Mouse (Mus musculus) midbrain, embryonic 12.5 days (tissue): Measurements from ENCODE around the gene Mmel1. TPM values are rescaled to one million over a fixed set of nuclear protein-coding genes. Genes with fewer than 3 reads are reported as not detected.
A peak's percentile ranks its signal among the peaks of the same experiment; 100 is the strongest.

Experiments
- ATAC-seq: fragments of 200-750 bp; cut with Nextera tagmentation; 2 replicates; pipeline ENCODE4 v1.8.0; 2017; ENCODE audit warnings: low read depth, moderate TSS enrichment, moderate library complexity; ENCODE audit not compliant: low FRiP score
- H3K27ac ChIP-seq: fragments of 300-500 bp; sonication (generic); replicated peaks from 2 replicates; pipeline ENCODE4 v1.5.1; 2016; ENCODE audit warnings: mild to moderate bottlenecking
- H3K27me3 ChIP-seq: fragments of 300-500 bp; sonication (generic); 2 replicates; pipeline ENCODE4 v1.6.1; 2016; ENCODE audit warnings: mild to moderate bottlenecking
- H3K36me3 ChIP-seq: fragments of 300-500 bp; sonication (generic); 2 replicates; pipeline ENCODE4 v1.6.1; 2016
- H3K4me1 ChIP-seq: fragments of 300-500 bp; sonication (generic); 2 replicates; pipeline ENCODE4 v1.6.1; 2016
- H3K4me2 ChIP-seq: fragments of 300-500 bp; sonication (generic); replicated peaks from 2 replicates; pipeline ENCODE4 v1.6.1; 2016; ENCODE audit warnings: mild to moderate bottlenecking, moderate library complexity
- H3K4me3 ChIP-seq: fragments of 300-500 bp; sonication (generic); 2 replicates; pipeline ENCODE4 v1.5.1; 2016; ENCODE audit warnings: mild to moderate bottlenecking
- H3K9ac ChIP-seq: fragments of 300-500 bp; sonication (generic); replicated peaks from 2 replicates; pipeline ENCODE4 v1.6.1; 2016; ENCODE audit warnings: mild to moderate bottlenecking, moderate library complexity
- H3K9me3 ChIP-seq: fragments of 300-500 bp; sonication (generic); 2 replicates; pipeline ENCODE4 v1.6.1; 2016; ENCODE audit warnings: mild to moderate bottlenecking
- WGBS: fragments of 180-500 bp; shearing (Covaris S2); methylation state at CpG from one replicate; pipeline ENCODE4 v1.1.7; 2016; 5-methylcytosine and 5-hydroxymethylcytosine counted together
- polyA plus RNA-seq: library from polyadenylated mRNA; unstranded; fragments of >200 nt; fragmentation: Nextera tagmentation; extraction: Ambion mirVana; gene quantifications from 2 replicates; pipeline ENCODE4 v1.2.1, GENCODE M21; 2016

The Mmel1 gene
- polyA plus RNA-seq, 1 experiment from 2014 or later, result 0.19 TPM

DNA sequence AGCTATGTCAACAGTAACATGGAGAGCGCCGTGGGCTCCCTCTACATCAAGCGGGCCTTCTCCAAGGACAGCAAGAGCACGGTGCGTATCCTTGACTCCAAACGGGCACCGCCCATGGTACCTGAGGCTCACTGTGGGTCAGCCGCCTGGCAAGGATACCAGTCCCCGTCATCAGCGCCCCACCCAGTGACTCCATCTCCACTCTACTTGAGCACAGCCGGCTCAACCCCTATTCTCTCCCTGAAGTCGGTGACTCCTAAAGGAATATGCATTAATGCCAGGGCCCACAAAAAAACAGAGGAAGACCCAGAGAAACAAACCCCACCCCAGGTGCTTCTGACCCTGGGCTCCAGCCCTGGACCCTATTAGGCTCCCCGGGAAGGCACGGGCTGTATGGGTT, 21.5 kb downstream of the Mmel1 start:
- H3K4me3 ChIP-seq, result no peak overlapping the region
- H3K9me3 ChIP-seq, result no peaks in the 10 kb centered on the region
- no peak overlapping the region for H3K4me2 ChIP-seq
- H3K4me1 ChIP-seq, result no peaks in the 10 kb centered on the region
- no peak overlapping the region for H3K27ac ChIP-seq
- no peak for ATAC-seq
- no peaks in the 10 kb centered on the region for H3K36me3 ChIP-seq
- H3K27me3 ChIP-seq, result no peaks in the 10 kb centered on the region; the same call in 1 of the 2 replicates
- WGBS, result 94% methylated on average over 14 of the region's 14 CpGs
- H3K9ac ChIP-seq, result no peak overlapping the region

DNA sequence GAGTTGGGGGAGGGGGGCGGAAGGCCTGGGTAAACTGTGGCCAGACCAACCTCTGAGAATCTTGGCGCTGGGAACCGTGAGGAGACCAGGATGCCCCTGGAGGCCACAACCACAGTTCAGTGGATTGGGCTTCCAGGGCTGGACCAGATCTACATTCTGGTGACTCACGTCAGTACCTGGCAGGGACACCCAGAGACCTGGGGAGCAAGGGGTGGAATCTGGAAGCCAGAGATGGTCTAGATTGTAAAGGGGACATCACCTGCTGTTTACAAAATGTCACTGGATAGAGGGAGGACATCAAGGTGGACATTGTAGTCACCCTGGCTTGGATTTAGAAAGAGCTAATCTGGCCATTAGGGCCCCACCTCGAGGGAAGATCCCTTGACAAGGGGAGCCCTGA, 26.2 kb downstream of the Mmel1 start:
- H3K36me3 ChIP-seq, result 0 out of 2 replicates have a peak, but pooled peaks cover 7% of the 10 kb centered on the region
- H3K9me3 ChIP-seq, result no peaks in the 10 kb centered on the region
- WGBS, result 85% methylated on average over 5 of the region's 5 CpGs
- no peak overlapping the region for H3K9ac ChIP-seq
- no peak overlapping the region for H3K4me2 ChIP-seq
- no peak overlapping the region for H3K4me3 ChIP-seq
- no peak overlapping the region for H3K27ac ChIP-seq
- no peak for ATAC-seq
- peaks cover 13% of the 10 kb centered on the region; the same call in 1 of the 2 replicates for H3K27me3 ChIP-seq
- H3K4me1 ChIP-seq, result peaks cover 23% of the 10 kb centered on the region

DNA sequence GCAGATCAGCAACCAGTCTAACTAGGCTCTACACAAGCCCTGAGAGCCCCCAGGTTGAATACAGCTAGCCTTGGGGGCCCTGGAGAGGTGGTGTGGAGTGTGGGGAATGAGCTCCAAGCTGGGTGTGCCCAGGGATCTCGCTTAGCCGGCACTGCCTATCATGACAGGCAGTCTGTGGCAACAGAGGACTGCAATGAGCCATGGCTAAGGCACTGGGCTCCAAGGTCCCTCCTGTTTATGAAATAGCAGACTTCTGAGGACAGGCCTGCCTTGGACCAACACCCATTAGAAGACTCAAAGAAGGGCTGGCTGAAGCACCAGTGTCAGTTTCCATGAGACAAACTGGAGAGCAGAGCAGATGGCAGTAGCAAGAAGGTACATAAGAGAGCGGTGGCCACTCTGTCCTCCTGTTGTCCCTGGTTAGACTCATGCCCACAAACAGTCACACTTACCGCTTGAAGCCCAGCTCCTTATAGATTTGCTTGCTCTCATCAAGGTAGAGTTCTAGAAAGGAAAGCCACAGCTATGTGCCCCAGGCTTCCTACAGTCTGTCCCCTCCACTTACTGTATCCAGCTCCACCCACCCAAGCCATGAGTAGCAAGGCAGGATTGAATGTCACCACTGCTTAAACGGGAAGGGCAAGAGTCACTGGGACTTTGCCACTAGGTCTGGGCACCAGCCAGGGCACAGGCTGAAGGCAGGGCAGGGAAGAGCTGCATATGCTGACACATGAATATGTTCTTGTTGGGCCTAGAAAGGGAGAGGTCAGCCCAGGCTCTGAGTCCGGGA, 28.5 kb downstream of the Mmel1 start:
- Histone ChIP-seq H3K27me3 (peaks cover 17% of the 10 kb centered on the region; the same call in 1 of the 2 replicates), H3K27ac (no peak overlapping the region), H3K4me2 (peak overlapping the region; percentile 80), H3K9ac (peak overlapping the region; percentile 69), H3K4me3 (peak overlapping the region; percentile 57), H3K9me3 (no peaks in the 10 kb centered on the region), H3K4me1 (peaks cover 23% of the 10 kb centered on the region), H3K36me3 (0 out of 2 replicates have a peak, but pooled peaks cover 7% of the 10 kb centered on the region)
- WGBS, result 72% methylated on average over 6 of the region's 6 CpGs
- no peak for ATAC-seq

DNA sequence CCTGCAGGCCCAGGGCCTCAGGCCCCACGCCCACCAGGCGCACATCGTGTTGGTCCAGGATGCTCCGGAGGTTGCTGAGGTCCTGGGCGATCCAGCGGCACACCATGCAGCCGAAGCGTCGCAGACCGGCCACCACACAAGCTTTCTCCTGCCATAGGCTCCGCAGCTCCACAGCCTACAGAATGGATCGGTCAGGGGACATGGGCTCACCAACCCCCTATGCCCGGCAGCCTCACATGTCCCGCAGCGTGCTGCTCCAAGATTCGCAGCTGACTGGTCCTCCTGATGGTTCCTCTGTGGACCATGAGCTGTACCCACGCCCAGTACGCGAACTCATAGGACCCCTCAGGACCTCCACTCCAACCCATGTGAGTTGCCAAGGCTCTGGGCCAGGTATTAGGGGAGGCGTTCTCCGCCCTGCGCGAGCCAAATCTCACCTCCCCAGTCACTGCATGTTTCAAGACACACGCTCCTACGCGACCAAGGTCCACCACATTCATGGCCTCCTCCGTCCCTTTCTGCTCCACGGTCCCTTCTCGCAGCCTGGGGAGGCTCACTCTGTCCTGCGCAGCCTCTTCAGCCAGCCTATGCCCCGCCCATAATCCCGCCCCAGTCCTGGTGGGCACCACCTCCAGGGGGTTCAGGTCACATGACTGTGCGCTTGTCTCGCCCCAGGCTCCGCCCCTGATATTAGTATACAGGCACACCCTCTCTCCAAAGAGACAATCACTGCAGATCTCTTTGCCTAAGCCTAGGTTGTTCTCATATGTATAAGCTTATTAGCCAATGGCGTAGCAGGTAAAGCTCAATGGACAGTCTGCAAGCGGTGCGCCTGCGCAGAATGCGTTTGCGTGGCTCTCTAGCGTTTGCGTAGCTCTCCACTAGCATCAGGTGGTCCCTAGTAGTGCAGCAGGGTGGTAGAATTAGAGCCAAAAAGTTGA, 29.4 kb downstream of the Mmel1 start, which contains the start of gene Fam213b:
Gene Fam213b (minus strand): TSS at position 630 of the 941 bp plus-strand sequence.
- ATAC-seq, result peak; percentile 97
- H3K4me3 ChIP-seq, result peak within 1 kb of the TSS; percentile 57
- 5% methylated on average over 43 of the region's 43 CpGs for WGBS
- H3K36me3 ChIP-seq, result 0 out of 2 replicates have a peak, but pooled peaks cover 7% of the 10 kb centered on the region
- peak within 1 kb of the TSS; percentile 50; the same call in 1 of the 2 replicates for H3K27ac ChIP-seq
- peaks cover 22% of the 10 kb centered on the region; the same call in 1 of the 2 replicates for H3K27me3 ChIP-seq
- H3K4me1 ChIP-seq, result peaks cover 23% of the 10 kb centered on the region
- H3K4me2 ChIP-seq, result peak within 1 kb of the TSS; percentile 80
- peak within 1 kb of the TSS; percentile 69 for H3K9ac ChIP-seq
- H3K9me3 ChIP-seq, result no peaks in the 10 kb centered on the region

GRCm38 (mm10) chr4:154902371-154902770, 33.0 kb downstream of the Mmel1 start:
- no peaks in the 10 kb centered on the region for H3K36me3 ChIP-seq
- WGBS, result 88% methylated on average over 2 of the region's 2 CpGs
- H3K4me3 ChIP-seq, result no peak overlapping the region

GRCm38 (mm10) chr4:154904185-154905071, 35.0 kb downstream of the Mmel1 start:
- H3K27me3 ChIP-seq, result 0 out of 2 replicates have a peak, but pooled peaks cover 19% of the 10 kb centered on the region
- 4% methylated on average over 16 of the region's 16 CpGs for WGBS
- peak overlapping the region; percentile 53 for H3K4me2 ChIP-seq
- H3K9ac ChIP-seq, result peak overlapping the region; percentile 24
- H3K36me3 ChIP-seq, result no peaks in the 10 kb centered on the region
- no peaks in the 10 kb centered on the region for H3K9me3 ChIP-seq
- H3K4me3 ChIP-seq, result peak overlapping the region; percentile 28
- peak; percentile 78 for ATAC-seq
- H3K27ac ChIP-seq, result no peak overlapping the region
- H3K4me1 ChIP-seq, result peaks cover 5% of the 10 kb centered on the region

More at GRCm38 (mm10) chr4:154902371-154902770, 33.0 kb downstream of the Mmel1 start:
- Histone ChIP-seq H3K4me1 (peaks cover 14% of the 10 kb centered on the region), H3K9me3 (no peaks in the 10 kb centered on the region), H3K27me3 (peaks cover 25% of the 10 kb centered on the region; the same call in 1 of the 2 replicates), H3K27ac (no peak overlapping the region), H3K9ac (no peak overlapping the region), H3K4me2 (no peak overlapping the region)
- no peak for ATAC-seq

GRCm38 (mm10) chr4:154907833-154908232, 38.4 kb downstream of the Mmel1 start:
- H3K4me3 ChIP-seq, result no peak overlapping the region
- no peak overlapping the region for H3K27ac ChIP-seq
- WGBS, result 45% methylated on average over 17 of the region's 17 CpGs

DNA sequence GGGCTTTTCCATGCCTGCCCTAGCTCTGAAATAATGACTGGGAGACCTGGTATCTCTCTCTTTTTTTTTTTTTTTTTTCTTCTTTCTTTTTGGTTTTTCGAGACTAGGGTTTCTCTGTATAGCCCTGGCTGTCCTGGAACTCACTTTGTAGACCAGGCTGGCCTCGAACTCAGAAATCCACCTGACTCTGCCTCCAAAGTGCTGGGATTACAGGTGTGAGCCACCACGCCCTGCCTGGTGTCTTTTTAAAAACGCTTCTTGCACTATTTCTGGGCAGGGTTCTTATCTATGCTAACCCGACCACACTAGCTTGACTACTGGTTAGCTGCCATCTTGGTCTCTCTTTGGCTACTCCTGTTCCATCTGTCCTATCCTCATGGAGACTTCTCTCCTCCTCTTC, 39.1 kb downstream of the Mmel1 start:
- H3K9me3 ChIP-seq, result no peaks in the 10 kb centered on the region
- H3K9ac ChIP-seq, result no peak overlapping the region
- no peaks in the 10 kb centered on the region for H3K36me3 ChIP-seq
- no peak overlapping the region for H3K27ac ChIP-seq
- 90% methylated on average over 5 of the region's 5 CpGs for WGBS
- no peak for ATAC-seq
- H3K4me3 ChIP-seq, result no peak overlapping the region
- H3K4me1 ChIP-seq, result peaks cover 17% of the 10 kb centered on the region
- 0 out of 2 replicates have a peak, but pooled peaks cover 8% of the 10 kb centered on the region for H3K27me3 ChIP-seq
- H3K4me2 ChIP-seq, result no peak overlapping the region

More at GRCm38 (mm10) chr4:154907833-154908232, 38.4 kb downstream of the Mmel1 start:
- peaks cover 17% of the 10 kb centered on the region for H3K4me1 ChIP-seq
- H3K4me2 ChIP-seq, result peak overlapping the region; percentile 18; the same call in 1 of the 2 replicates
- ATAC-seq, result peak; percentile 56; the same call in 1 of the 2 replicates
- no peaks in the 10 kb centered on the region for H3K9me3 ChIP-seq
- no peaks in the 10 kb centered on the region for H3K36me3 ChIP-seq
- H3K27me3 ChIP-seq, result 0 out of 2 replicates have a peak, but pooled peaks cover 14% of the 10 kb centered on the region
- no peak overlapping the region for H3K9ac ChIP-seq

DNA sequence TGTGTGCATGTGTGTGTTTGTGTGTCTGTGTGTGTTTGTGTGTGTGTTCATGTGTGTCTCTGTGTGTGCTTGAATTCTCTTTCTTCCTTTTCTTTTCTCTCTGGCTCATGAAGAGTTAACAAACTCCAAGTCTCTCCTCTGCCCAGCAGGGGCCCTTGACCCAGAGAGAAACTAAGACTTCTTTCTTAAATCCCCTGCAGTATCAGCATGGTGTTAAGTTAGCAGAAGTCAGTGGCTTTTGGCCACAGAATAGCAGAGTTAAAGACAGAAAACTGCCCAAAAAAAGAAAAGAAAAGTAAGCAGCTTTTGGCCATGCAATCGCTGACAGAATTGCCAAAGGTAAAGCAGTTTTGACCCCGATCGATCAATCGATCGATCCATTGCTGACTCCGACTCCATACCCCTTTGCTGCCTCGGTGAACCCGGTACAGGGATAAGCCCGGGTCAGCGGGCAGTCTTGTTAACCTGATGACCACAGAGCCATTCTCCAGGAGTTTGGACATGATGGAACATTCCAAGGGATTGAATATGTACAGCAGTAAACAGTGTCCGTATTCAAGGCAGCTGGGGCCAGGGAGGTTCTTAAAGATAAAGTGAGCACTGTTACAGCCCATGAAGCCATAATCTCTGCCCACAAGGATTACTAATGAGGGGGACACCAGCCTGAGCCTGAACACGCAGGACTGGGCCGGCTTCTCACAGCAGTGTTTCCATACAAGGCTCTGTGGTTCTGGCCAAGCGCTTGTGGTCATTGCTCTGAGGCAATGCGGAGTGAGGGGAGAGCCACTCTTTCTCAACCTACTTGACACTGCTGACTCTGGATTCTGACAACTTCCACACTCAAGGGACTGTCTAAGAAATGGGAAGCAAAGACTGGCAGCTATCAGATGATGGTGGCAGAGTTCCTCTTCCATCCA, 41.5 kb downstream of the Mmel1 start:
- Histone ChIP-seq H3K27ac (0 out of 2 replicates have a peak overlapping the region, but pooled peaks have one; percentile 30), H3K4me3 (no peak overlapping the region), H3K27me3 (0 out of 2 replicates have a peak, but pooled peaks cover 5% of the 10 kb centered on the region), H3K4me2 (peak overlapping the region; percentile 13), H3K9me3 (no peaks in the 10 kb centered on the region), H3K4me1 (peaks cover 17% of the 10 kb centered on the region), H3K9ac (no peak overlapping the region), H3K36me3 (no peaks in the 10 kb centered on the region)
- ATAC-seq, result no peak
- WGBS, result 12% methylated on average over 15 of the region's 15 CpGs

DNA sequence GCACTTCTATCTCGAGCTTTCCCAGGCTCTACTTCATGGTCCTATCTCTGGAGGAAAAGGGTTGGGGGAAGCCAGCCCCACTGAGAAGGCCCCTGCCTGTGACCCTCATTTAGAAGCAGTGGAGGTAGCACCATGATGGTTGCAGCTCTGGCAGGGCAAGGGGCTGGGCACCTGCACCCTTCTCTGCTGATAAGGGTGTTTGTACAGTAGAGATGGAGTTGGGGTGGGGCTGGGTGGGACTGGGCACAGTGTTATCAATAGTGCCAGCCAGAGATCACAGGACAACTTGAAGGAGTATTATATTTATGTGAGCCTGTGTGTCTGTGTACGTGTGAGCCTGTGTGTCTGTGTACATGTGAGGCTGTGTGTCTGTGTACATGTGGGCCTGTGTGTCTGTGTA, 42.3 kb downstream of the Mmel1 start:
- no peak for ATAC-seq
- WGBS, result 69% methylated on average over 2 of the region's 2 CpGs
- no peak overlapping the region for H3K9ac ChIP-seq
- 0 out of 2 replicates have a peak, but pooled peaks cover 5% of the 10 kb centered on the region for H3K27me3 ChIP-seq
- H3K27ac ChIP-seq, result 0 out of 2 replicates have a peak overlapping the region, but pooled peaks have one; percentile 30
- H3K4me3 ChIP-seq, result no peak overlapping the region
- peaks cover 17% of the 10 kb centered on the region for H3K4me1 ChIP-seq
- H3K36me3 ChIP-seq, result no peaks in the 10 kb centered on the region
- no peaks in the 10 kb centered on the region for H3K9me3 ChIP-seq
- H3K4me2 ChIP-seq, result no peak overlapping the region
